Mouse (Mus musculus) testis, adult 2 months (tissue): ENCODE results near the gene Rasa3. TPM values are rescaled to one million over a fixed set of nuclear protein-coding genes. Genes with fewer than 3 reads are reported as not detected.
A peak's percentile ranks its signal among the peaks of the same experiment; 100 is the strongest.

Source experiments
- H3K27ac ChIP-seq: fragments of 200-500 bp; 2 replicates; pipeline ENCODE4 v1.5.1; 2012; ENCODE audit warnings: low read depth, low read length; ENCODE audit not compliant: control insufficient read depth, insufficient read depth
- H3K27me3 ChIP-seq: fragments of 200-500 bp; 2 replicates; pipeline ENCODE4 v1.6.1; 2012; ENCODE audit warnings: mild to moderate bottlenecking, low read length, moderate library complexity; ENCODE audit not compliant: control insufficient read depth, insufficient read depth
- H3K36me3 ChIP-seq: fragments of 200-500 bp; 2 replicates; pipeline ENCODE4 v1.6.1; 2012; ENCODE audit warnings: mild to moderate bottlenecking, low read length; ENCODE audit not compliant: control insufficient read depth, insufficient read depth
- H3K4me1 ChIP-seq: fragments of 200-500 bp; 2 replicates; pipeline ENCODE4 v1.6.1; 2012; ENCODE audit warnings: low read length; ENCODE audit not compliant: control insufficient read depth, insufficient read depth
- H3K4me3 ChIP-seq: fragments of 200-500 bp; 2 replicates; pipeline ENCODE4 v1.5.1; 2012; ENCODE audit warnings: low read depth, mild to moderate bottlenecking, low read length, moderate library complexity, mixed read lengths; ENCODE audit not compliant: control insufficient read depth
- CTCF ChIP-seq: fragments of 200-500 bp; IDR thresholded peaks from 2 replicates; pipeline ENCODE4 v1.5.1; 2012; ENCODE audit warnings: low read depth, mild to moderate bottlenecking, inconsistent platforms, low read length, moderate library complexity; ENCODE audit not compliant: control insufficient read depth, insufficient read depth, insufficient replicate concordance
- POLR2A ChIP-seq: fragments of 200-500 bp; IDR thresholded peaks from 2 replicates; pipeline ENCODE4 v1.6.1; 2012; ENCODE audit warnings: low read depth, mild to moderate bottlenecking, inconsistent platforms, low read length, moderate library complexity; ENCODE audit not compliant: control insufficient read depth
- polyA plus RNA-seq: library from polyadenylated mRNA; depleted of rRNA; stranded (reverse); fragments of >200 nt; gene quantifications from 2 replicates; pipeline ENCODE4 v1.2.3, GENCODE M21; 2012

The Rasa3 gene
- polyA plus RNA-seq, 1 experiment, result 41.0 TPM

DNA sequence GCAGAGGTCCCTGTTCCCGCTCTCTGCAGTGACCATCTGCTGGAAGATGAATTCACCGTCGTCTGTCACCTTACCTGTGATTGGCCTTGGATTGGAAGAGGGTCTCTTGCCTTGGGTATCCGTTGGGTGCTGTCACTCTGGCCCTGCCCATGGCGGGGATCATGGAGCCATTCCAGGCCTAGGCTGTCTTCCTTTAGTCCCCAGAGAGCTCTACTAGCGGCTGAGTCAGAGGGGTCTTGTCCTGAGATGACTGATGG lies 125.9 kb downstream of the Rasa3 start:
- Histone ChIP-seq H3K4me1 (peaks cover 8% of the 10 kb centered on the region), H3K36me3 (no peaks in the 10 kb centered on the region), H3K27ac (no peak overlapping the region), H3K4me3 (no peak overlapping the region), H3K27me3 (no peaks in the 10 kb centered on the region)
- TF ChIP-seq CTCF (no peak), POLR2A (no peak)

DNA sequence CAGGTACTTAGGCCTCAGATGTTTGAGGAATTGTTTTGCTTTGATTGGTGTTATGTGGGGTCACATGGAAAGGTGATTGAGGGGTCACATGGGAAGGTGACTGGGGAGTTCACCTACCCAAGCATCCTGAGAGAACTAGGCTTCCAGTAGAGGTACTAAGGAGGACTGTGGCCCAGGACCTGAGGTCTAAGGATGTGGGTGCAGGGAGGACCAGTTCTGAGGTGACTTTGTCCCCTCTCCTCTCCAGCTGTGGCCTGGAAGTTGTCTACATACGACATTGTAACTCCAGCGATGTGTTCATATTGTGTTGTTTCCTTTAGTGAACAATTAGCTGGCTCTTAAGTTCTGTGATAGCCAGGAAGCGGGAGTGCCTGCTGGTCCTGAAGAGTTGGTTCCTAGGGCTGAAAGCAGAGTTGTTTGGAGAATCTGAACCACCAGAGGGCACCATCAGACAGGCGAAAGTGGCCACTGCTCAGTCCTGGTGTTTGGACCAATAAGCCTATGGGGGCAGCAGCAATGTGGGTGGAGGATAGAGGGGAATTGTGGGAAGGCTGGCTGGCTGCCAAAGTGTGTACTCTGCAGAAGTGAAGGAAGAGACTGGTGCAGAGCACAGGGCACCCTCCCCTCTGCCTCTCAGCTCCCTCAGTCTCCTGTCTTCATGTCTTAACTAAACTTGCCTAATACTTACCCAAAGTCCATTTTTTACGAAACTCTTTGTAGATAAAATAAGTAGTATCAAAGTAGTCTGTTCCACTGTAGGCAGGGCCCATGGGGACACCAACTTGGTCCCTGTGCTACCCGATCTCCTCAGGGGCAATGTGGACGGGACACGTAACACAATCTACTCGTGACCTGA lies 126.5 kb downstream of the Rasa3 start:
- no peak for TF ChIP-seq POLR2A
- TF ChIP-seq CTCF, result peak; percentile 59; the same call in 1 of the 2 replicates
- no peak overlapping the region for H3K4me3 ChIP-seq
- H3K27ac ChIP-seq, result no peak overlapping the region

DNA sequence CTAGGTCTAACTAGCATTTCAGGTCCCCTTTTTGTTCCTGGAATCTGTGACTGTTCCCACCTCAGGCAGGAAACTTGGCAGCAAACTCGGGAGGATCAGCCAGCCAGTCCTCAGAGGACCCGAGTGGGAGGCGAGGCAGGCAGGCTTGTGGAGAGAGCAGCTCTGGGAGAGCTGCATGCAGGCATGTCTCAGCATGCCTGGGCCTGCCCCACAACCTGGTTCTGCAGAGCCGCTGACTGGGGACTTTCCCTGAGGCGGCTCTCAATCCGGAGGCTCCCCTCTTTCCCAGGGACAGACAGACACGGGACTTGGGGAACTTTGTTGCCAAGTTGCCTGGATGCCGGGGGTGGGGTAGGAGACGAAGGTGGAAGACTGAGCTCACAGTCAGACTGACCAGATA lies 128.6 kb downstream of the Rasa3 start:
- Histone ChIP-seq H3K27ac (no peak overlapping the region), H3K4me1 (peaks cover 8% of the 10 kb centered on the region), H3K27me3 (no peaks in the 10 kb centered on the region), H3K36me3 (no peaks in the 10 kb centered on the region), H3K4me3 (no peak overlapping the region)
- TF ChIP-seq CTCF (no peak), POLR2A (no peak)

More for the DNA sequence above, 126.5 kb downstream of the Rasa3 start:
- no peaks in the 10 kb centered on the region for H3K36me3 ChIP-seq
- H3K27me3 ChIP-seq, result no peaks in the 10 kb centered on the region
- peaks cover 8% of the 10 kb centered on the region for H3K4me1 ChIP-seq

- TF ChIP-seq POLR2A (no peak), CTCF (peak; percentile 38; the same call in 1 of the 2 replicates)
- H3K36me3 ChIP-seq, result no peaks in the 10 kb centered on the region
- no peaks in the 10 kb centered on the region for H3K27me3 ChIP-seq
- no peak overlapping the region for H3K27ac ChIP-seq
- no peak overlapping the region for H3K4me3 ChIP-seq
- H3K4me1 ChIP-seq, result peaks cover 8% of the 10 kb centered on the region
Observed at GRCm38 (mm10) chr8:13548235-13548634, 129.2 kb downstream of the Rasa3 start.

DNA sequence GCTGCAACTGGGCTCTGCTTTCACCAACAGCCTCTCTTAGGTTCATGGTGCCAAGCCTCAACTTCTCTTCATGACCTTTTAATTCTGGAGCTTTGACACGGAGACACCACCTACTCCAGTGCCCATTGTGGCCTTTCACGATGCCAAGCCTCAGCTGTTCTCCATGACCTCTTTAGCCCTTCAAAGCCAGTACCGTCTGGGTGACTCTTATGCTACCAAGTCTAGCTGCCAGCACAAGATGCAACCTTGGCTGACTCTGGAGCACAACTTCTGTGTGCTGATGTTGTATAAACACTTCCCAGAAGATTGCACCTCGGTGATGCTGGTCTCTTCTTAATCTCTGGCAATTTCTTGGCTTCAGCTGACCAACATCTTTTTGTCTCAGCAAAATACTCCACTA lies 131.0 kb downstream of the Rasa3 start:
- H3K27me3 ChIP-seq, result no peaks in the 10 kb centered on the region
- H3K27ac ChIP-seq, result no peak overlapping the region
- no peak overlapping the region for H3K4me3 ChIP-seq
- TF ChIP-seq POLR2A (no peak), CTCF (no peak)
- no peaks in the 10 kb centered on the region for H3K36me3 ChIP-seq
- peaks cover 8% of the 10 kb centered on the region for H3K4me1 ChIP-seq

DNA sequence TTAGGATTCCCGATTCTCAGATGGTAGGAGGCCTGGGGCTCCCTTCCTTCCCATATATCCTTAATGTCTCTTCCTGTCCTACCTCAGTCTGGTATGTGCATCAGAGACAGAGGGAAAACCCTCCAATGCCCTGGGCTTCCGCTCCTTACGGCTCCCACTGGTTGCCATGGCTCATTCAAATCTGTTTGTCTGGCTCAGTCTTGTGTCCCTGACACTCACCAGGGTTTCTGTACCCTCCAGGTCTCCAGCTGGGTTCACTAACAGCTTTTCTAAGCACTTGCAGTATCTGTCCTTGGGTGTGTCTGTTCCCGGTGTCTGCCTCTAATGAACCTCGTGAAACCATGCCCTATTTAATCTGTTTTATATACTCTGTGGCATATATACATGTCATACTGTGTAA lies 135.9 kb downstream of the Rasa3 start:
- no peak overlapping the region for H3K27ac ChIP-seq
- no peaks in the 10 kb centered on the region for H3K36me3 ChIP-seq
- H3K27me3 ChIP-seq, result no peaks in the 10 kb centered on the region
- no peaks in the 10 kb centered on the region; the same call in 1 of the 2 replicates for H3K4me1 ChIP-seq
- TF ChIP-seq POLR2A (no peak), CTCF (no peak)
- H3K4me3 ChIP-seq, result no peak overlapping the region

DNA sequence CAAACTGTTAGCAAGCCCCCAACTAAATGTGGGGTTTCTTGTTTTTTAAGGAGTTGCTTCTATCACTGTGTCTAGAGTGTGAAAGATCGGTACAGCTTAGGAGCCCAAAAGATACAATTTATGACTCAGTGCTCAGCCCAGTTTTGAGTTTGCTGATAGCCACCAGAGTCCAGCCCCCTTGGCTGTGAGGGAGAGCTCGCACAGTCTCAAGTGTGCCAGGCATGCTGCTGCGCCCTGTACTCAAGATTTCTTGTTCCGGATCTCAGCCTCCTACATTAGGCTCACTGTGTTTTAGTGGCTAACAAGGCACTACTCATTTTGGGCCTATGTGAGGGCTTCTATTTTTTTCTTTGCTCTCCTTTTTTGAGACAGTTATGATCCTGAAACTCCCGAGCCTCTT lies 137.3 kb downstream of the Rasa3 start:
- Histone ChIP-seq H3K27me3 (no peaks in the 10 kb centered on the region), H3K27ac (peak overlapping the region; percentile 11; the same call in 1 of the 2 replicates), H3K4me1 (no peaks in the 10 kb centered on the region; the same call in 1 of the 2 replicates), H3K4me3 (no peak overlapping the region), H3K36me3 (no peaks in the 10 kb centered on the region)
- TF ChIP-seq CTCF (no peak), POLR2A (no peak)

DNA sequence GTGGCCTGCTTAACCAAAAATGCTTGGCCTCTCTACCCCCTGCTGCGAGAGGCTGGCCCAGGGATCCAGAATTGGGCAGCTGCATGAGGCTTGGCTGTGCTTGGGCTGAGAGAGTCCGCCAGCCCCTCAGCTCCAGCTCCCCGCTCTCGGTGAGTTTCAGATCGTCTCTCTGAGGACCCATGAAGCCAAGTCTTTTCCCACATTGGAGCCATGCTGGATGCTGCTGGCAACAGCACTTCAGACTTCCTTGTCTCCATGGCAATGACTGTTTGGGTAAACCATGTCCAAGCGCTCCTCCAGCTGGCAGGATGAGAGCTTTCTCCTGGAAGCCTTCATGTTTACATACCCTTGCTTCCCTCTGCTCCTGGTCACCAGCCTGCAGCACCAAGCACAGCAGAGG lies 138.6 kb downstream of the Rasa3 start:
- H3K4me1 ChIP-seq, result no peaks in the 10 kb centered on the region; the same call in 1 of the 2 replicates
- no peak overlapping the region for H3K27ac ChIP-seq
- H3K4me3 ChIP-seq, result no peak overlapping the region
- TF ChIP-seq CTCF, result no peak
- TF ChIP-seq POLR2A, result no peak
- H3K36me3 ChIP-seq, result no peaks in the 10 kb centered on the region
- no peaks in the 10 kb centered on the region for H3K27me3 ChIP-seq
